15 mouse cellular contexts compared by ENCODE assay signal in the genomic region with DNA sequence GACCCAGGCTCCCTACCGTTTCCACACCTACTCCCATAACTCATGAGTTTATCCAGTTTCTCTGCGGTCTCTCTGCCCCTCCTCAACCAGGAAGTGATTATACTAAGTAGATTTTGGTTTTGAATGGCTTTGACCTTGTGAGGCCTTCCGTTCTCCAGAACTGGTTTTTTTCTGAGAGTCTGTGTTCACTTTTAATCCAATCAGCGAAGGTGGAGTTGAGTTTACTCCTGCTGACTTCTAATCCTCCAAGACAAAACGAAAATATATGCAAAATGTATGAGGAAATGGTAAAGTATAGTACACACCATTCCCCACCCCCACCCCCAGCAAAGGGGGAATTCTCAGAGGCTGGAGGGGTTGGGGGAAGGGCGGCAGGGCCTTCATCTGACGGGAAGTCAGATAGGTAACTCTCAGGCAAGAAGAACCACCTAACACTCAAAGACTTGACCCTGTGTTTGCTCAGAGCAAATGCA.
DNase-seq lines count a peak whose midpoint lies in the region; ATAC-seq and TF ChIP-seq lines count a peak whose summit lies in the region.
"Had no signal": no experiment of that assay in that cellular context is flagged by ENCODE, and none has a peak within 500 bp of the region (broad histone marks: within the 10 kb centered on the region; RNA-seq: fewer than 3 reads in every experiment).

No protein-coding gene starts in this region.

- no peaks in the 10 kb centered on the region for H3K27me3 ChIP-seq in lung, embryonic 14.5 days (ENCODE audit: insufficient read depth, low read length)
- no peaks in the 10 kb centered on the region for H3K27me3 ChIP-seq in embryonic facial prominence, embryonic 14.5 days (replicated peaks; ENCODE audit: control insufficient read depth, insufficient read depth, low read length)
- no peaks in the 10 kb centered on the region for H3K27me3 ChIP-seq in stomach, embryonic 14.5 days (ENCODE audit: control insufficient read depth, insufficient read depth, low read length)

- no peaks in the 10 kb centered on the region for H3K9me3 ChIP-seq in lung, embryonic 14.5 days (ENCODE audit: low read depth, low read length)
- no peaks in the 10 kb centered on the region for H3K9me3 ChIP-seq in embryonic facial prominence, embryonic 14.5 days (ENCODE audit: control insufficient read depth, low read length)
- no peaks in the 10 kb centered on the region for H3K9me3 ChIP-seq in stomach, embryonic 14.5 days (ENCODE audit: control insufficient read depth, low read depth, low read length)
- H3K9me3 ChIP-seq: G1E; midbrain, embryonic 12.5 days had no signal

- 10% methylated on average over 7 of the region's 7 CpGs for WGBS in lung, embryonic 14.5 days
- 17% methylated on average over 7 of the region's 7 CpGs for WGBS in embryonic facial prominence, embryonic 14.5 days
- WGBS in stomach, embryonic 14.5 days = 9% methylated on average over 7 of the region's 7 CpGs

- no peak overlapping the region for H3K4me3 ChIP-seq in lung, embryonic 14.5 days (ENCODE audit: low read depth, low read length)
- no peak overlapping the region for H3K4me3 ChIP-seq in embryonic facial prominence, embryonic 14.5 days (ENCODE audit: low read depth, low read length)
- H3K4me3 ChIP-seq in stomach, embryonic 14.5 days (ENCODE audit: low read depth, low read length) = no peak overlapping the region
- H3K4me3 ChIP-seq: midbrain, embryonic 12.5 days had no signal

- peaks cover 15% of the 10 kb centered on the region for H3K4me1 ChIP-seq in lung, embryonic 14.5 days (ENCODE audit: insufficient read depth)
- H3K4me1 ChIP-seq in embryonic facial prominence, embryonic 14.5 days (ENCODE audit: control insufficient read depth, insufficient read depth, low read length) = peaks cover 22% of the 10 kb centered on the region
- peaks cover 25% of the 10 kb centered on the region for H3K4me1 ChIP-seq in stomach, embryonic 14.5 days (ENCODE audit: control insufficient read depth, insufficient read depth, low read length)

- peak; percentile 33 for DNase-seq in lung, embryonic 14.5 days
- no peak for DNase-seq in lung, postnatal 36 days
- peak; percentile 68 for DNase-seq in ES-CJ7 (ENCODE audit: low read depth, low spot score)
- peak; percentile 51 for DNase-seq in embryonic facial prominence, embryonic 14.5 days (ENCODE audit: low spot score)
- DNase-seq in cerebellum, postnatal 36 days = no peak
- no peak for DNase-seq in left cerebral cortex, adult 9 months (ENCODE audit: low spot score in 2 of 2)
- DNase-seq: cerebellum, postnatal 14 days; gastrocnemius, postnatal 25 days; kidney, postnatal 25 days had no signal

- H3K4me2 ChIP-seq in lung, embryonic 14.5 days = peak overlapping the region; percentile 31; the same call in 1 of the 2 replicates
- no peak overlapping the region for H3K4me2 ChIP-seq in embryonic facial prominence, embryonic 14.5 days (ENCODE audit: low read depth, low read length)
- peak overlapping the region; percentile 10; the same call in 1 of the 2 replicates for H3K4me2 ChIP-seq in stomach, embryonic 14.5 days (replicated peaks; ENCODE audit: low read depth, low read length)
- H3K4me2 ChIP-seq: midbrain, embryonic 12.5 days had no signal

- H3K36me3 ChIP-seq in lung, embryonic 14.5 days (ENCODE audit: insufficient read depth) = no peaks in the 10 kb centered on the region
- H3K36me3 ChIP-seq in embryonic facial prominence, embryonic 14.5 days (ENCODE audit: control insufficient read depth, insufficient read depth, low read length) = no peaks in the 10 kb centered on the region
- H3K36me3 ChIP-seq in stomach, embryonic 14.5 days (ENCODE audit: control insufficient read depth, insufficient read depth, low read length) = no peaks in the 10 kb centered on the region
- H3K36me3 ChIP-seq: G1E; midbrain, embryonic 12.5 days had no signal

- peak overlapping the region; percentile 19; the same call in 1 of the 2 replicates for H3K27ac ChIP-seq in lung, embryonic 14.5 days (ENCODE audit: low read depth)
- no peak overlapping the region for H3K27ac ChIP-seq in embryonic facial prominence, embryonic 14.5 days (replicated peaks; ENCODE audit: low read depth, low read length)
- peak overlapping the region; percentile 85 for H3K27ac ChIP-seq in stomach, embryonic 14.5 days (ENCODE audit: low read length)
- H3K27ac ChIP-seq: liver, embryonic 14.5 days; midbrain, embryonic 12.5 days had no signal

- ATAC-seq in lung, embryonic 14.5 days (ENCODE audit: insufficient read depth) = peak; percentile 39; the same call in 1 of the 2 replicates
- peak; percentile 27; the same call in 1 of the 2 replicates for ATAC-seq in embryonic facial prominence, embryonic 14.5 days (ENCODE audit: low read depth)
- peak; percentile 60 for ATAC-seq in stomach, embryonic 14.5 days (ENCODE audit: insufficient number of reproducible peaks, insufficient read depth, low FRiP score, low read depth)
- ATAC-seq: forebrain, embryonic 16.5 days; inflammation-experienced regulatory T-cells, adult 6 months had no signal

- no peak for TF ChIP-seq CTCF in lung, embryonic 14.5 days (IDR thresholded peaks at IDR 0.05; ENCODE audit: low read depth)

- H3K9ac ChIP-seq in lung, embryonic 14.5 days = no peak overlapping the region
- H3K9ac ChIP-seq in embryonic facial prominence, embryonic 14.5 days (ENCODE audit: low read depth, low read length) = no peak overlapping the region
- no peak overlapping the region for H3K9ac ChIP-seq in stomach, embryonic 14.5 days (replicated peaks; ENCODE audit: low read depth, low read length)
- H3K9ac ChIP-seq: liver, embryonic 14.5 days; midbrain, embryonic 12.5 days had no signal

Comparison
In these comparisons a context has a peak if more than half of its experiments do, and no peak if none do; other contexts are left out.
1. DNase-seq: peak in lung, embryonic 14.5 days (single experiment), ES-CJ7 (single experiment) and embryonic facial prominence, embryonic 14.5 days (single experiment); none in lung, postnatal 36 days (single experiment), cerebellum, postnatal 36 days (0 of 2) and left cerebral cortex, adult 9 months (0 of 2).
2. Peak in every context shown above with its lines, with median percentiles within 50 percentile points of each other: ATAC-seq.